Mouse (Mus musculus) heart, adult 2 months (tissue): ENCODE data around the gene Lama5. TPM values are rescaled to one million over a fixed set of nuclear protein-coding genes. Genes with fewer than 3 reads are reported as not detected.

ENCODE experiments used
- DNase-seq, 2 experiments: peaks; one replicate each; pipeline ENCODE4 v3.0.0; 2021
- H3K27ac ChIP-seq: fragments of 200-600 bp; 2 replicates; pipeline ENCODE4 v1.8.1; 2022
- H3K27me3 ChIP-seq: fragments of 200-500 bp; 2 replicates; pipeline ENCODE4 v1.6.1; 2012; ENCODE audit warnings: mild to moderate bottlenecking, low read length, inconsistent platforms, mixed read lengths; ENCODE audit not compliant: control insufficient read depth, insufficient read depth
- H3K36me3 ChIP-seq: fragments of 200-500 bp; 2 replicates; pipeline ENCODE4 v1.6.1; 2012; ENCODE audit warnings: low read length, inconsistent platforms; ENCODE audit not compliant: control insufficient read depth, insufficient read depth
- H3K4me1 ChIP-seq: fragments of 200-500 bp; 2 replicates; pipeline ENCODE4 v1.6.1; 2011; ENCODE audit warnings: low read length; ENCODE audit not compliant: control insufficient read depth, insufficient read depth
- H3K4me3 ChIP-seq: fragments of 200-600 bp; 2 replicates; pipeline ENCODE4 v1.8.1; 2022
- H3K79me2 ChIP-seq: fragments of 200-500 bp; replicated peaks from 2 replicates; pipeline ENCODE4 v1.6.1; 2012; ENCODE audit warnings: mild to moderate bottlenecking, inconsistent platforms, low read length, moderate library complexity, mixed read lengths; ENCODE audit not compliant: control insufficient read depth, insufficient read depth
- H3K9ac ChIP-seq: fragments of 200-500 bp; 2 replicates; pipeline ENCODE4 v1.6.1; 2012; ENCODE audit warnings: low read depth, mild to moderate bottlenecking, control low read depth, inconsistent platforms, low read length, mixed read lengths
- CTCF ChIP-seq: fragments of 200-600 bp; IDR thresholded peaks from 2 replicates; pipeline ENCODE4 v1.8.1; 2022; ENCODE audit warnings: antibody characterized with exemption, mild to moderate bottlenecking, moderate library complexity
- EP300 ChIP-seq: fragments of 200-500 bp; IDR thresholded peaks from 2 replicates; pipeline ENCODE4 v1.6.1; 2011; ENCODE audit warnings: low read depth, low read length, control low read depth; ENCODE audit not compliant: insufficient read depth
- POLR2A ChIP-seq: fragments of 200-500 bp; IDR thresholded peaks from 2 replicates; pipeline ENCODE4 v1.6.1; 2011; ENCODE audit warnings: mild to moderate bottlenecking, low read depth, low read length, control low read depth; ENCODE audit not compliant: insufficient read depth
- WGBS: fragments of 180-500 bp; shearing (Covaris S2); methylation state at CpG from one replicate; pipeline ENCODE4 v1.1.7; 2018; 5-methylcytosine and 5-hydroxymethylcytosine counted together
- intact Hi-C: fragments of 180-260 bp; cut with DNase I; formaldehyde crosslinking; loops from one replicate; pipeline ENCODE4 v1.15.1; 2025
- polyA plus RNA-seq: library from polyadenylated mRNA; depleted of rRNA; stranded (reverse); fragments of >200 nt; gene quantifications from 2 replicates; pipeline ENCODE4 v1.2.3, GENCODE M21; 2012
- total RNA-seq, 2 experiments: library from RNA; stranded (reverse); gene quantifications; 2 replicates each; pipeline ENCODE4 v1.2.3; 2021

Gene Lama5
- total and polyA plus RNA-seq, 3 experiments = 66.3 to 104 (median 83.6) TPM

DNA sequence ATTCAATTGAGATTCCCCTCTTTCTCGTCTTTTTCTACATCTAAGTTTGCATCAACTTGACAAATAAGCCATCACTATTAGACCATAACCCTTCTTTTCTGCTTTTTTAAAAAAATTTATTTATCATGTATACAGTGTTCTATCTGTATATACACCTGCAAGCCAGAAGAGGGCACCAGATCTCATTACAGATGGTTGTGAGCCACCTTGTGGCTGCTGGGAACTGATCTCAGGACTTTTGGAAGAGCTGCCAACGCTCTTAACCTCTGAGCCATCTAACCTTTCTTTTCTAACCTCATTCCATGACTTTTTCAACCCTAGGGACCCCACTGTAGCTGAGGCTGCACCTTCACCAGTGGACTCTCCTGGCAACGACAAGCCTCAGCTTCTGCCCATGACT is 13.4 kb downstream of the Lama5 start:
- Histone ChIP-seq H3K9ac (no peak overlapping the region), H3K27ac (no peak overlapping the region), H3K27me3 (no peaks in the 10 kb centered on the region), H3K36me3 (peaks cover 5% of the 10 kb centered on the region; the same call in 1 of the 2 replicates), H3K79me2 (peaks cover 2% of the 10 kb centered on the region; the same call in 1 of the 2 replicates), H3K4me3 (no peak overlapping the region), H3K4me1 (peaks cover 27% of the 10 kb centered on the region)
- intact Hi-C loops = no loop called here
- WGBS = 94% methylated on average over 3 of the region's 3 CpGs
- no peak for TF ChIP-seq POLR2A
- TF ChIP-seq EP300 = no peak
- TF ChIP-seq CTCF = peak; percentile 44
- DNase-seq = no peak

DNA sequence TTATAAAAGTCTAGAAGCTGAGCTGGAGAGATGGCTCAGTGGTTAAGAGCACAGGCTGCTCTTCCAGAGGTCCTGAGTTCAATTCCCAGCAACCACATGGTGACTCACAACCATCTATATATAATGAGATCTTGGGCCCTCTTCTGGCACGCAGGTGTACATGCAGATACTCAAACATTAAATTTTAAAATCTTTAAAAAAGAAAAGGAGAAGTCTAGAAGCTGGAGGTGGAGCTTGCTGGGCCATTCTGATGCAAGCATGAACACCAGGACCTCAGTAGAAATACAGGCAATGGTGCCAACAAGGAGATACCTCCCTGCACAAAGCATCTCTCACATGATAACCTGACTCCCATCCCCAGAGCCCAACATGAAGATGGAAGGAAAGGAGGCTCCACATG is 16.7 kb downstream of the Lama5 start:
- intact Hi-C loops = loop anchor here (1.0 to 10.0 kb wide), 3 partner anchors 18 to 136 kb away; no protein-coding TSS in a partner anchor

DNA sequence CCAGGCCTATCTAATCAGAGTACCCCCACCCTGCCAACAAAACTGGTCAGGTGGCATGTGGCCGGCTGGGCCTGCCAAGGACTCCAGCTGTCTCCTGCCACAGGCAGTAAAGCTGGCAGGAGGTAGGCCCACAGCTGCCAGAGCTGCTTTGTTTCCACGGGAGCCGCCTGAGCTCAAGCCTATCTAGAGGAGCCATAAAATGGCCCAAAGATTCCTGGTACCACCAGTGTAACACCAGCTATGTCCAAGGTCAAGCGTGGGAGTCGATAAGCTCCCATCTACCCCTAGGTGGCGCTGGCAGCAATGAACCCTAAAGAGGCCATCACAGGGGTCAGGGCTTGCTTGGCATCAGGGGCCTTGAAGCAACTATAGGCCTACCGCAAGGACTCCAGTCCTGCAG is 17.8 kb downstream of the Lama5 start:
- intact Hi-C loops = loop anchor here (1.0 to 10.0 kb wide), 3 partner anchors 19 to 137 kb away; no protein-coding TSS in a partner anchor
- Histone ChIP-seq H3K9ac (no peak overlapping the region), H3K27ac (peak overlapping the region; percentile 50), H3K27me3 (no peaks in the 10 kb centered on the region), H3K36me3 (no peaks in the 10 kb centered on the region), H3K79me2 (peaks cover 2% of the 10 kb centered on the region; the same call in 1 of the 2 replicates), H3K4me3 (no peak overlapping the region), H3K4me1 (peaks cover 7% of the 10 kb centered on the region)
- DNase-seq = peak; percentile 71 to 85
- 45% methylated on average over 7 of the region's 7 CpGs for WGBS
- no peak for TF ChIP-seq POLR2A
- peak; percentile 83 for TF ChIP-seq CTCF
- peak; percentile 57; the same call in 1 of the 2 replicates for TF ChIP-seq EP300

More for the DNA sequence above, 16.7 kb downstream of the Lama5 start:
- Histone ChIP-seq H3K27ac (no peak overlapping the region; the same call in 1 of the 2 replicates), H3K4me3 (no peak overlapping the region), H3K4me1 (peaks cover 8% of the 10 kb centered on the region), H3K27me3 (no peaks in the 10 kb centered on the region), H3K9ac (no peak overlapping the region), H3K36me3 (no peaks in the 10 kb centered on the region), H3K79me2 (peaks cover 2% of the 10 kb centered on the region; the same call in 1 of the 2 replicates)
- TF ChIP-seq EP300 (no peak), CTCF (0 out of 2 replicates have a peak, but pooled peaks have one; percentile 10)
- DNase-seq = no peak
- 88% methylated on average over 1 of the region's 1 CpGs for WGBS

DNA sequence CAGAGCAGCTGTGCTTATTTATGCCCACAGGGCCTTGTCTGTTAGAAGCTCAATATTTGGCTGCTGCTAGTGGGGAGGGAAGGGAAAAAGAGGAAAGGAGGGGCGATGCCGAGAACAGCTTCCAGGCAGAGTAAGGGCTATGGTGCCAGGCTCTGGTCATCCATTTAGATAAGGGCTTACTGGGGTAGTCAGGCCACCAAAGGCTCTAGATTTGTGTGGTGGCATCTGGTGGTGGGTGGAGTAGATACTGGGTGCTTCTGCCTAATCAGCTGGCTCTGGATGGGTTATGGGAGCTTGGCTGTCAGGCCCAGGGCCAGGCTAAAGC is 19.7 kb downstream of the Lama5 start:
- no peak overlapping the region for H3K9ac ChIP-seq
- 57% methylated on average over 2 of the region's 2 CpGs for WGBS
- no peak overlapping the region for H3K4me3 ChIP-seq
- TF ChIP-seq EP300 = peak; percentile 69; the same call in 1 of the 2 replicates
- TF ChIP-seq POLR2A = no peak
- H3K4me1 ChIP-seq = peaks cover 7% of the 10 kb centered on the region
- intact Hi-C loops = loop anchor here (10.0 kb wide), 1 partner anchor 139 kb away; no protein-coding TSS in a partner anchor
- H3K27me3 ChIP-seq = no peaks in the 10 kb centered on the region
- DNase-seq = peak; percentile 56 to 83
- H3K36me3 ChIP-seq = no peaks in the 10 kb centered on the region
- H3K79me2 ChIP-seq = no peaks in the 10 kb centered on the region
- H3K27ac ChIP-seq = peak overlapping the region; percentile 73; the same call in 1 of the 2 replicates

DNA sequence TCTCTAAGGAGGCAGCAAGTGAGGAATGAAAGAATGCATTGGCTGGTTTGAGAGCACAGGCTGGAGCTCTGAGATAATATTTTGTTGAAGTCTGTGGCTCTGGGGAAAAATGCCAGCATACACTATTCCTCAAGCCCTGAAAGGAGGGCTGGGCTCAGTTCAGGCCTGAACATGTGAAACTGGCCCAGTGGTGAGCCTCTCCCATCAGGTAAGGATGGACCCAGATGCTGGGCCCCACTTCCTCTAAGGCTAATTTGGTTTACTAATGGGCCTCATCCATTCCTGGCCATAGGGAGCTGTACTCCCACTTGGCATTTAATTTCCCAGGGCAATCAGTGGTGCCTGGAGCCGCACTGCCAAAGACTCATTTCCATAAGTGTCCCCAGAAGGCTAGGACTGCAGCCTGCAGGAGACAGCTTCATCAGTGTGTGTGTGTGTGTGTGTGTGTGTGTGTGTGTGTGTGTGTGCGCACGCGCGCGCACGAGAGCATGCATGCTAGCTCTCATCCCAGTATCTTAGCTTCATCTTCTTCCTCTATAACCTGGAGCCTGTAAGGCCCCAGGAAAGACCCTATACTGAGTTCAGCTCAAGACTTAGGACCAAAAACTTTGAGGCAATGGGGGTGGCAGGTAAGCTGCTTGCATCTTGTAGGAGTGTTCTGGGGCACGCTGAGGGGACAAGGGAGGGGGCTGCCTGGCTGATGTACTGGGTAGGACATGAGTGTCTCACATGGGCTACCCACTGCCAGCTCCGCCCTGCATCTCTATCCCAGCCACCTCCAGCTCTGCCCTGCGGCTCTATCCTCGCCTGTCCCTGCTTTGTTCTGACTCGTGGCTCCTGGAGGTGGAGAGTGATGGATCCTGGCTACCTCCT is 20.3 kb downstream of the Lama5 start:
- Histone ChIP-seq H3K36me3 (no peaks in the 10 kb centered on the region), H3K4me3 (no peak overlapping the region), H3K79me2 (no peaks in the 10 kb centered on the region), H3K27me3 (no peaks in the 10 kb centered on the region), H3K4me1 (peaks cover 7% of the 10 kb centered on the region), H3K9ac (no peak overlapping the region), H3K27ac (peak overlapping the region; percentile 63)
- intact Hi-C loops = loop anchor here (10.0 kb wide), 1 partner anchor 139 kb away; no protein-coding TSS in a partner anchor
- DNase-seq = peak in 1 of 2 experiments; percentile 53
- TF ChIP-seq EP300 = no peak
- TF ChIP-seq POLR2A = no peak
- TF ChIP-seq CTCF = no peak
- 70% methylated on average over 12 of the region's 12 CpGs for whole genome bisulfite sequencing

DNA sequence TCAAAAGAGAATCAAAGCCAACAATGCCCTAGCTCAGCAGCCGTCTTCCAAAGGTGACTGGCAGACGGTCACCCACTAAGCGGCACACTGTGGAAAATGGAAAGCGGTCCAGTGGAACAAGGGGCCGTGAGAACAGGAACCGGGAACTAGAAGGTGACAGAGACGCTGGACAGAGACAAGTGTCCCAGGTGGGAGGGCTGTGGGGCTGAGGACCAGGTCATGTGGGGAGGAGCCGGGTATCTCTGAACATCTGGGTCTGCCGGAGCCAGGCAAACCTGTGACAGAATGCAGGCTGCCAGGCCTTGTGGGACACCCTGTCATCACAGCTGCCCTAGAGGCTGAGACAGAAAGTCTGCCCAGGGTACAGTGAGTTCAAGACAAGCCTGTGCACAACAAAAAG is 21.2 kb downstream of the Lama5 start:
- intact Hi-C loops = loop anchor here (10.0 kb wide), 1 partner anchor 140 kb away; no protein-coding TSS in a partner anchor
- Histone ChIP-seq H3K79me2 (no peaks in the 10 kb centered on the region), H3K4me3 (no peak overlapping the region), H3K27ac (peak overlapping the region; percentile 63), H3K36me3 (no peaks in the 10 kb centered on the region), H3K9ac (no peak overlapping the region), H3K27me3 (no peaks in the 10 kb centered on the region), H3K4me1 (peaks cover 7% of the 10 kb centered on the region)
- peak; percentile 98 for TF ChIP-seq EP300
- peak; percentile 15; the same call in 1 of the 2 replicates for TF ChIP-seq POLR2A
- TF ChIP-seq CTCF = no peak
- peak; percentile 66 to 80 for DNase-seq
- WGBS = 61% methylated on average over 9 of the region's 9 CpGs
